Mouse (Mus musculus): ENCODE data around the gene Ap4e1. TPM values are rescaled to one million over a fixed set of nuclear protein-coding genes. Genes with fewer than 3 reads are reported as not detected.
A peak's percentile ranks its signal among the peaks of the same experiment; 100 is the strongest.

Gene Ap4e1
- polyA plus RNA-seq (2015; fragmentation: Nextera tagmentation; extraction: Ambion mirVana): 8.1 and 9.2 TPM in 2 replicates

GRCm38 (mm10) chr2:127008469-127008998 is at the start of gene Ap4e1:
TSS of gene Ap4e1 (plus strand) at chr2:127008717.
- peak within 1 kb of the TSS; percentile 93 for H3K9ac ChIP-seq (ENCODE audit: low read length)
- H3K4me1 ChIP-seq (ENCODE audit: control insufficient read depth, insufficient read depth, low read length): peaks cover 11% of the 10 kb centered on the region
- peak within 1 kb of the TSS; percentile 81 for H3K4me2 ChIP-seq (ENCODE audit: low read depth, low read length)
- H3K27ac ChIP-seq (ENCODE audit: low read length): peak within 1 kb of the TSS; percentile 83
- H3K4me3 ChIP-seq (ENCODE audit: low read length): peak within 1 kb of the TSS; percentile 96
- peak; percentile 79 for ATAC-seq (replicated peaks; ENCODE audit: extremely low read depth, insufficient read depth, low FRiP score)
- under 1% methylated on average over 40 of the region's 40 CpGs for WGBS
- H3K9me3 ChIP-seq (replicated peaks; ENCODE audit: control insufficient read depth, low read length): no peaks in the 10 kb centered on the region
- no peaks in the 10 kb centered on the region for H3K27me3 ChIP-seq (ENCODE audit: control insufficient read depth, insufficient read depth, low read length)
- H3K36me3 ChIP-seq (ENCODE audit: control insufficient read depth, insufficient read depth): peaks cover 12% of the 10 kb centered on the region; the same call in 1 of the 2 replicates

GRCm38 (mm10) chr2:126961696-126962095 is 46.8 kb upstream of the Ap4e1 start:
- H3K4me2 ChIP-seq (ENCODE audit: low read depth, low read length): no peak overlapping the region
- H3K4me3 ChIP-seq (ENCODE audit: low read length): no peak overlapping the region
- no peak for ATAC-seq (replicated peaks; ENCODE audit: extremely low read depth, insufficient read depth, low FRiP score)
- WGBS: 63% methylated on average over 2 of the region's 2 CpGs
- no peak overlapping the region for H3K9ac ChIP-seq (ENCODE audit: low read length)
- no peak overlapping the region for H3K27ac ChIP-seq (ENCODE audit: low read length)
- no peaks in the 10 kb centered on the region for H3K9me3 ChIP-seq (replicated peaks; ENCODE audit: control insufficient read depth, low read length)
- H3K27me3 ChIP-seq (ENCODE audit: control insufficient read depth, insufficient read depth, low read length): no peaks in the 10 kb centered on the region
- H3K4me1 ChIP-seq (ENCODE audit: control insufficient read depth, insufficient read depth, low read length): no peaks in the 10 kb centered on the region
- H3K36me3 ChIP-seq (ENCODE audit: control insufficient read depth, insufficient read depth): no peaks in the 10 kb centered on the region

- no peak for ATAC-seq (replicated peaks; ENCODE audit: extremely low read depth, insufficient read depth, low FRiP score)
- Histone ChIP-seq H3K36me3 (ENCODE audit: control insufficient read depth, insufficient read depth) (no peaks in the 10 kb centered on the region), H3K4me2 (ENCODE audit: low read depth, low read length) (no peak overlapping the region), H3K27ac (ENCODE audit: low read length) (no peak overlapping the region), H3K9ac (ENCODE audit: low read length) (no peak overlapping the region), H3K4me1 (ENCODE audit: control insufficient read depth, insufficient read depth, low read length) (no peaks in the 10 kb centered on the region), H3K9me3 (replicated peaks; ENCODE audit: control insufficient read depth, low read length) (no peaks in the 10 kb centered on the region), H3K4me3 (ENCODE audit: low read length) (no peak overlapping the region), H3K27me3 (ENCODE audit: control insufficient read depth, insufficient read depth, low read length) (no peaks in the 10 kb centered on the region)
- 61% methylated on average over 6 of the region's 6 CpGs for WGBS
Observed at GRCm38 (mm10) chr2:126977428-126977827, 31.1 kb upstream of the Ap4e1 start.

GRCm38 (mm10) chr2:126983221-126983620 is 25.3 kb upstream of the Ap4e1 start:
- H3K4me2 ChIP-seq (ENCODE audit: low read depth, low read length): no peak overlapping the region
- no peak overlapping the region for H3K9ac ChIP-seq (ENCODE audit: low read length)
- H3K36me3 ChIP-seq (ENCODE audit: control insufficient read depth, insufficient read depth): no peaks in the 10 kb centered on the region
- H3K9me3 ChIP-seq (replicated peaks; ENCODE audit: control insufficient read depth, low read length): no peaks in the 10 kb centered on the region
- 72% methylated on average over 4 of the region's 4 CpGs for WGBS
- H3K4me3 ChIP-seq (ENCODE audit: low read length): no peak overlapping the region
- H3K27ac ChIP-seq (ENCODE audit: low read length): no peak overlapping the region
- H3K27me3 ChIP-seq (ENCODE audit: control insufficient read depth, insufficient read depth, low read length): no peaks in the 10 kb centered on the region
- H3K4me1 ChIP-seq (ENCODE audit: control insufficient read depth, insufficient read depth, low read length): no peaks in the 10 kb centered on the region
- no peak for ATAC-seq (replicated peaks; ENCODE audit: extremely low read depth, insufficient read depth, low FRiP score)

GRCm38 (mm10) chr2:126989919-126990318 is 18.6 kb upstream of the Ap4e1 start:
- Histone ChIP-seq H3K4me1 (ENCODE audit: control insufficient read depth, insufficient read depth, low read length) (no peaks in the 10 kb centered on the region), H3K9ac (ENCODE audit: low read length) (no peak overlapping the region), H3K27ac (ENCODE audit: low read length) (no peak overlapping the region), H3K27me3 (ENCODE audit: control insufficient read depth, insufficient read depth, low read length) (no peaks in the 10 kb centered on the region), H3K9me3 (replicated peaks; ENCODE audit: control insufficient read depth, low read length) (no peaks in the 10 kb centered on the region), H3K36me3 (ENCODE audit: control insufficient read depth, insufficient read depth) (no peaks in the 10 kb centered on the region), H3K4me3 (ENCODE audit: low read length) (no peak overlapping the region), H3K4me2 (ENCODE audit: low read depth, low read length) (no peak overlapping the region)
- ATAC-seq (replicated peaks; ENCODE audit: extremely low read depth, insufficient read depth, low FRiP score): peak; percentile 49; the same call in 1 of the 2 replicates
- 78% methylated on average over 6 of the region's 6 CpGs for WGBS

GRCm38 (mm10) chr2:126992742-126993141 is 15.8 kb upstream of the Ap4e1 start:
- Histone ChIP-seq H3K9ac (ENCODE audit: low read length) (no peak overlapping the region), H3K27me3 (ENCODE audit: control insufficient read depth, insufficient read depth, low read length) (no peaks in the 10 kb centered on the region), H3K4me3 (ENCODE audit: low read length) (no peak overlapping the region), H3K4me2 (ENCODE audit: low read depth, low read length) (no peak overlapping the region), H3K27ac (ENCODE audit: low read length) (no peak overlapping the region), H3K36me3 (ENCODE audit: control insufficient read depth, insufficient read depth) (no peaks in the 10 kb centered on the region), H3K9me3 (replicated peaks; ENCODE audit: control insufficient read depth, low read length) (no peaks in the 10 kb centered on the region), H3K4me1 (ENCODE audit: control insufficient read depth, insufficient read depth, low read length) (no peaks in the 10 kb centered on the region)
- 49% methylated on average over 12 of the region's 12 CpGs for WGBS
- no peak for ATAC-seq (replicated peaks; ENCODE audit: extremely low read depth, insufficient read depth, low FRiP score)

GRCm38 (mm10) chr2:126994384-126995166 is 13.9 kb upstream of the Ap4e1 start:
- H3K4me2 ChIP-seq (ENCODE audit: low read depth, low read length): no peak overlapping the region
- no peaks in the 10 kb centered on the region for H3K36me3 ChIP-seq (ENCODE audit: control insufficient read depth, insufficient read depth)
- no peak overlapping the region for H3K9ac ChIP-seq (ENCODE audit: low read length)
- no peak overlapping the region for H3K27ac ChIP-seq (ENCODE audit: low read length)
- no peaks in the 10 kb centered on the region for H3K9me3 ChIP-seq (replicated peaks; ENCODE audit: control insufficient read depth, low read length)
- no peak for ATAC-seq (replicated peaks; ENCODE audit: extremely low read depth, insufficient read depth, low FRiP score)
- H3K4me3 ChIP-seq (ENCODE audit: low read length): no peak overlapping the region
- H3K4me1 ChIP-seq (ENCODE audit: control insufficient read depth, insufficient read depth, low read length): no peaks in the 10 kb centered on the region
- no peaks in the 10 kb centered on the region for H3K27me3 ChIP-seq (ENCODE audit: control insufficient read depth, insufficient read depth, low read length)
- WGBS: 72% methylated on average over 6 of the region's 6 CpGs

- 15% methylated on average over 5 of the region's 5 CpGs for WGBS
Observed at GRCm38 (mm10) chr2:126996737-126997136, 11.8 kb upstream of the Ap4e1 start.

GRCm38 (mm10) chr2:126998219-126998618 is 10.3 kb upstream of the Ap4e1 start:
- Histone ChIP-seq H3K9ac (ENCODE audit: low read length) (no peak overlapping the region), H3K4me2 (ENCODE audit: low read depth, low read length) (no peak overlapping the region), H3K9me3 (replicated peaks; ENCODE audit: control insufficient read depth, low read length) (no peaks in the 10 kb centered on the region), H3K4me3 (ENCODE audit: low read length) (no peak overlapping the region), H3K27ac (ENCODE audit: low read length) (no peak overlapping the region), H3K27me3 (ENCODE audit: control insufficient read depth, insufficient read depth, low read length) (no peaks in the 10 kb centered on the region), H3K36me3 (ENCODE audit: control insufficient read depth, insufficient read depth) (no peaks in the 10 kb centered on the region), H3K4me1 (ENCODE audit: control insufficient read depth, insufficient read depth, low read length) (no peaks in the 10 kb centered on the region)
- 69% methylated on average over 7 of the region's 7 CpGs for WGBS
- no peak for ATAC-seq (replicated peaks; ENCODE audit: extremely low read depth, insufficient read depth, low FRiP score)

More at GRCm38 (mm10) chr2:126996737-126997136, 11.8 kb upstream of the Ap4e1 start:
- Histone ChIP-seq H3K9me3 (replicated peaks; ENCODE audit: control insufficient read depth, low read length) (no peaks in the 10 kb centered on the region), H3K27me3 (ENCODE audit: control insufficient read depth, insufficient read depth, low read length) (no peaks in the 10 kb centered on the region), H3K27ac (ENCODE audit: low read length) (no peak overlapping the region), H3K4me3 (ENCODE audit: low read length) (no peak overlapping the region), H3K4me1 (ENCODE audit: control insufficient read depth, insufficient read depth, low read length) (no peaks in the 10 kb centered on the region), H3K4me2 (ENCODE audit: low read depth, low read length) (peak overlapping the region; percentile 52), H3K9ac (ENCODE audit: low read length) (peak overlapping the region; percentile 53), H3K36me3 (ENCODE audit: control insufficient read depth, insufficient read depth) (no peaks in the 10 kb centered on the region)
- peak; percentile 60; the same call in 1 of the 2 replicates for ATAC-seq (replicated peaks; ENCODE audit: extremely low read depth, insufficient read depth, low FRiP score)
